Mouse (Mus musculus) neural tube, embryonic 11.5 days (tissue): ENCODE results near the gene Alad. TPM values are rescaled to one million over a fixed set of nuclear protein-coding genes. Genes with fewer than 3 reads are reported as not detected.

Experiments
- ATAC-seq: fragments of 200-750 bp; cut with Nextera tagmentation; 2 replicates; pipeline ENCODE4 v1.8.0; 2017; ENCODE audit warnings: moderate number of reproducible peaks, mild to moderate bottlenecking, moderate TSS enrichment, moderate library complexity; ENCODE audit not compliant: insufficient read depth, low FRiP score, low TSS enrichment
- DNase-seq: peaks from one replicate; pipeline ENCODE4 v3.0.0-alpha.2; 2015; ENCODE audit warnings: low spot score
- H3K27ac ChIP-seq: fragments of 300-500 bp; sonication (generic); 2 replicates; pipeline ENCODE4 v1.5.1; 2014; ENCODE audit warnings: low read depth, mild to moderate bottlenecking, low read length
- H3K27me3 ChIP-seq: fragments of 300-500 bp; sonication (generic); 2 replicates; pipeline ENCODE4 v1.6.1; 2014; ENCODE audit warnings: mild to moderate bottlenecking, low read length, mixed read lengths; ENCODE audit not compliant: control insufficient read depth, insufficient read depth
- H3K36me3 ChIP-seq: fragments of 300-500 bp; sonication (generic); 2 replicates; pipeline ENCODE4 v1.6.1; 2014; ENCODE audit warnings: mild to moderate bottlenecking, low read length, moderate library complexity, mixed read lengths; ENCODE audit not compliant: control insufficient read depth, insufficient read depth
- H3K4me1 ChIP-seq: fragments of 300-500 bp; sonication (generic); 2 replicates; pipeline ENCODE4 v1.6.1; 2014; ENCODE audit warnings: low read length, mixed read lengths; ENCODE audit not compliant: control insufficient read depth, insufficient read depth
- H3K4me2 ChIP-seq: fragments of 300-500 bp; sonication (generic); 2 replicates; pipeline ENCODE4 v1.6.1; 2014; ENCODE audit warnings: low read depth, mild to moderate bottlenecking, moderate library complexity
- H3K4me3 ChIP-seq: fragments of 300-500 bp; sonication (generic); 2 replicates; pipeline ENCODE4 v1.5.1; 2014; ENCODE audit warnings: low read depth, low read length
- H3K9ac ChIP-seq: fragments of 300-500 bp; sonication (generic); 2 replicates; pipeline ENCODE4 v1.6.1; 2014; ENCODE audit warnings: mild to moderate bottlenecking, low read length
- H3K9me3 ChIP-seq: fragments of 300-500 bp; sonication (generic); 2 replicates; pipeline ENCODE4 v1.6.1; 2016; ENCODE audit warnings: low read length; ENCODE audit not compliant: control insufficient read depth
- WGBS: fragments of 180-500 bp; shearing (Covaris S2); extraction: QIAGEN DNeasy Blood & Tissue Kit; methylation state at CpG from one replicate; pipeline ENCODE4 v1.1.7; 2014; 5-methylcytosine and 5-hydroxymethylcytosine counted together
- polyA plus RNA-seq: library from polyadenylated mRNA; unstranded; fragments of >200 nt; fragmentation: Nextera tagmentation; extraction: Ambion mirVana; gene quantifications from 2 replicates; pipeline ENCODE4 v1.2.1, GENCODE M21; 2014

Alad gene
- 81.5 and 89.7 TPM in 2 replicates for polyA plus RNA-seq

DNA sequence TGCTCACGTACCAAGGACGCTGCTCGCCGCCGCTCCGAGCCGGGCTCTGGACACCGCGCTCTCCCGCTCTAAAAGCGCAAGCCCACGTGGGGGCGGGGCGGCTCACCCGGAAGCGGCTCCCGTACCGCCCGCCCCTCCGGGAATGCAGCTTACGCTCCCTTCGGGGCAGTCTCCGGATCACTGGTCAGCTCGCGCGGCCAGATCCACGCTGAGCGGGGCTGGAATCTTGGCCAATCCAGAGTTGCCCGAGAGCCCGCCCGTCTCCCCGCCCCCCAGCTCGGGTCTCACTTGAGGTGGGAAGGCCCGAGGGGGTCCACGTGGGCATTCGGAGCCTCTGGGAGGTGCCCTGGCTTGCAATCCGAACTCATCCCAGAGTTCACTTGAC is at the start of gene Alad:
Gene Alad, minus strand, starts transcription at position 70 of the 385 bp plus-strand sequence.
- Histone ChIP-seq H3K27me3 (no peaks in the 10 kb centered on the region), H3K9ac (peak within 1 kb of the TSS; percentile 76), H3K36me3 (0 out of 2 replicates have a peak, but pooled peaks cover 2% of the 10 kb centered on the region), H3K4me2 (peak within 1 kb of the TSS; percentile 77), H3K4me3 (peak within 1 kb of the TSS; percentile 61), H3K27ac (peak within 1 kb of the TSS; percentile 60), H3K4me1 (peaks cover 14% of the 10 kb centered on the region), H3K9me3 (no peaks in the 10 kb centered on the region)
- DNase-seq: peak; percentile 87
- under 1% methylated on average over 35 of the region's 37 CpGs for WGBS
- ATAC-seq: peak; percentile 83

DNA sequence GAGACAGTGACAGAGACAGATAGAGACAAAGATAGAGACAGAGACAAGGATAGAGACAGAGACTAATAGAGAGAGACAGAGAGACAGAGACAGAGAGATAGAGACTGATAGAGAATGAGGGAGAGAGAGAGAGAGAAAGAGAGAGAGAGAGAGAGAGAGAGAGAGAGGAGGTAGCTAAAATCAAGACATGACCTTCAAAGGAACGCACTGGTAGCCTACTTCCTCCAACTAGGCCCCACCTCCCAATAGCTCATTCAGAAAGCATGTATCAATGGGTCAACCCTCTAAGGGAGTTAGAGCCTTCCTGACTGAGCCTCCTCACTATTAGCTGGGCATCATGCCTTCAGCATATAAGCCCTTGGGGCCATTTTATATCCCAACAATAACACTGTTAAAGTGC is 48.6 kb upstream of the Alad start:
- DNase-seq (no peak), ATAC-seq (no peak)
- H3K9ac ChIP-seq: no peak overlapping the region
- H3K27me3 ChIP-seq: no peaks in the 10 kb centered on the region
- H3K27ac ChIP-seq: no peak overlapping the region
- H3K9me3 ChIP-seq: no peaks in the 10 kb centered on the region
- H3K4me2 ChIP-seq: no peak overlapping the region
- no peak overlapping the region for H3K4me3 ChIP-seq
- H3K36me3 ChIP-seq: no peaks in the 10 kb centered on the region
- 75% methylated on average over 1 of the region's 1 CpGs for WGBS
- H3K4me1 ChIP-seq: no peaks in the 10 kb centered on the region

DNA sequence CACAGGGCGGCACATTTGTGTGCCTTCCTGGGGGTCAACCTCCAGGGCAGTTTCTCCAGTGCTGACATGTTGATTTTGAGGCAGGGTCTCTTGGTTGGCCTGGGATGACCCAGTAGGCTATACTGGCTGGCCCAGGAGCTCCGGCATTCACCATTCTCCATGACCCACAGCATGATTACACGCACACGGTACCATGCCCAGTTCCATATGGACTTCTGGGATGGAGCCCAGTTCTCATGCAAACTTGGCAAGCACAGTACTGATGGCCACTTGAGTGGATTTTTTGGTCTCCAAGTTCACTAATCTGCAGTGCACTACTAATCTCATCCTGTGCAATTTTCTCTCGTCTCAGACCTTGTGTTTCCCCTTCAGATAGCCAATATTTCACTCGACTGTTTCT is 48.0 kb upstream of the Alad start:
- no peak overlapping the region for H3K27ac ChIP-seq
- no peaks in the 10 kb centered on the region for H3K9me3 ChIP-seq
- H3K4me2 ChIP-seq: no peak overlapping the region
- no peak overlapping the region for H3K4me3 ChIP-seq
- ATAC-seq (no peak), DNase-seq (no peak)
- no peaks in the 10 kb centered on the region for H3K4me1 ChIP-seq
- WGBS: 93% methylated on average over 6 of the region's 6 CpGs
- no peaks in the 10 kb centered on the region for H3K36me3 ChIP-seq
- no peaks in the 10 kb centered on the region for H3K27me3 ChIP-seq
- H3K9ac ChIP-seq: no peak overlapping the region

DNA sequence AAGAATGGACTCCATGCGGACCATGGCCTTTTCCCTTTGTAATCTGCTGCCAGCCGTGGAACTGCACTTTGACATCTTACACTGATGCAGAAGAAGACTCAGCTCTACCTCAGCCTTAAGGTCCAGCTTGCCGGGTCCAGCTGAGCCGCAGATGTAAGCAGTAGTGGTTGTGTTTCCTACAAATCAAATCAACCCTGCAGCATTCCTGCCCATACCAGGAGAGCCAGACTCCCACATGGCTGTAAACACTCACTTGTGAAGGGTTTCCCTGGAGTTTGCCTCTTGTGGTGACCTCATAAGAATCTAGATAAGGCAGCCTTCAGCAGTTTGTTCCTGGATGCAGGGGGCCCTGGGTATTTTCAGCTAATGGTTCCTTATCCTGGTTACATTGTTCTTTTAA is 46.8 kb upstream of the Alad start:
- no peak overlapping the region for H3K4me3 ChIP-seq
- no peaks in the 10 kb centered on the region for H3K36me3 ChIP-seq
- DNase-seq: no peak
- H3K4me1 ChIP-seq: no peaks in the 10 kb centered on the region
- ATAC-seq: no peak
- no peak overlapping the region for H3K9ac ChIP-seq
- H3K4me2 ChIP-seq: no peak overlapping the region
- H3K9me3 ChIP-seq: no peaks in the 10 kb centered on the region
- WGBS: 84% methylated on average over 4 of the region's 4 CpGs
- no peaks in the 10 kb centered on the region for H3K27me3 ChIP-seq
- H3K27ac ChIP-seq: no peak overlapping the region

DNA sequence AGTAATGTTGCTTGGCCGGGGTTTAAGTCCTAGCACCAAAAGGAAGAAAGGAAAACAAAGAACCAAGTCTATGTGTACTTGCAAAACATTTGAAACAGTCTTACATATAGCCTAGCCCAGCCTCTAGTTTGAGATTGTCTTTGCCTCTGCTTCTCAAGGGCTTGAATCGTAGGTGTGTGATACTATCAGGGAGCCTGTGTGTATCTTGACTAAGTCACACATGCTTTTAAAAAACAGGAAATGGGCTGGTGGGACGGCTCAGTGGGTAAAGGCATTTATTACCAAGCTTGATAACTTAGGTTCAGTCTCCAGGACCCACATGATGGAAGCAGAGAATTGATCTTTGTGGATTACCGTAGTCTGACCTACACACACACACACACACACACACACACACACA is 42.3 kb upstream of the Alad start:
- ATAC-seq: no peak
- no peak for DNase-seq
- Histone ChIP-seq H3K9ac (no peak overlapping the region), H3K4me1 (no peaks in the 10 kb centered on the region), H3K9me3 (no peaks in the 10 kb centered on the region), H3K4me2 (no peak overlapping the region), H3K27ac (no peak overlapping the region), H3K36me3 (no peaks in the 10 kb centered on the region), H3K4me3 (no peak overlapping the region), H3K27me3 (no peaks in the 10 kb centered on the region)
- WGBS: 74% methylated on average over 4 of the region's 4 CpGs

DNA sequence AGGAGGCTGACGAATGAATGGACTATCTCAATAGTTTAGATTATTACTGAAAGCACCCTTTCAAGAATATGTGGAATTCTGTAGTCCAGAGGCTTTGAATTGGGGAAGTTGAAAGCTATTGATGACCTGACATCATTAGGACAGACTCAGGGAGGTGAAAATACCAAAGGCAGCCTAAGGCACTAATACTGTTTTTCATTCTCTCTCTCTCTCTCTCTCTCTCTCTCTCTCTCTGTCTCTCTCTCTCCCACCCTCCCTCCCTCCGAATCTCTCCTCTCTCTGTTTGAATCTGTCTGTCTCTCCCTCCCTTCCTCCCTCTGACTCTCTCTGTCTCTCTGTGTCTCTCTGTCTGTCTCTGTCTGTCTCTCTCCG is 41.9 kb upstream of the Alad start:
- Histone ChIP-seq H3K27me3 (no peaks in the 10 kb centered on the region), H3K4me1 (no peaks in the 10 kb centered on the region), H3K27ac (no peak overlapping the region), H3K4me2 (no peak overlapping the region), H3K4me3 (no peak overlapping the region), H3K9me3 (no peaks in the 10 kb centered on the region), H3K36me3 (no peaks in the 10 kb centered on the region), H3K9ac (no peak overlapping the region)
- DNase-seq (no peak), ATAC-seq (no peak)
- WGBS: 72% methylated on average over 3 of the region's 3 CpGs

DNA sequence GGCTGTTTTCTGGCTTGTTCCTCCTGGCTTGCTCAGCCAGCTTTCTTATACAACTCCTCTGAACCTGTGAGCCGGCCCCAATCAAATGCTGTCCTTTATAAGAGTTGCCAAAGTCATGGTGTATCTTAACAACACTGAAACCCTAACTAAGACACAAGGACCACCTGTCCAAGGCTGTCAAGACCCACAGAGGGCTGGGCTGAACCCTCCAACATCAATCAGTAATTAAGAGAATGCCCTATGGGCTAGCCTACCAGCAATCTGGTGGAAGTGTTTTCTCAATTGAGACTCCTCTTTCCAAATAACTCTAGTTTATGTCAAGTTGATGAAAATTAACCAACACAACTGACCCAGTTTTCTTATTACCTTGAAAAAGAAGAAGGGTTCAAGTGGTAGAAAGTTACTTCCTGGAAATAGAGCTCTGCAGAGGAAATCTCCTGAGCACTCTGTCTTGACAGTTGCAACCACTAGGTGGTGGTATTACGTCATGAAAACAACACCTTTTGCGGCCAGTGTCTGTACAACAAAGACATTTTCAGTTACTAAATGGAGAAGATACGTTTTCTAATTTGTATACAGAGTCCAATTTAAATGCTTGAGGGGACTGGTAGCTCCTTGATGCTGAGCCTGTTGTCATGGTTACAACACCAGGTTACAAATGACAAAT is 41.4 kb upstream of the Alad start:
- Histone ChIP-seq H3K36me3 (no peaks in the 10 kb centered on the region), H3K4me1 (no peaks in the 10 kb centered on the region), H3K27me3 (no peaks in the 10 kb centered on the region), H3K27ac (no peak overlapping the region), H3K4me3 (no peak overlapping the region), H3K9me3 (no peaks in the 10 kb centered on the region), H3K4me2 (no peak overlapping the region), H3K9ac (no peak overlapping the region)
- ATAC-seq (peak; percentile 67; the same call in 1 of the 2 replicates), DNase-seq (peak; percentile 79)
- 25% methylated on average over 4 of the region's 4 CpGs for WGBS

DNA sequence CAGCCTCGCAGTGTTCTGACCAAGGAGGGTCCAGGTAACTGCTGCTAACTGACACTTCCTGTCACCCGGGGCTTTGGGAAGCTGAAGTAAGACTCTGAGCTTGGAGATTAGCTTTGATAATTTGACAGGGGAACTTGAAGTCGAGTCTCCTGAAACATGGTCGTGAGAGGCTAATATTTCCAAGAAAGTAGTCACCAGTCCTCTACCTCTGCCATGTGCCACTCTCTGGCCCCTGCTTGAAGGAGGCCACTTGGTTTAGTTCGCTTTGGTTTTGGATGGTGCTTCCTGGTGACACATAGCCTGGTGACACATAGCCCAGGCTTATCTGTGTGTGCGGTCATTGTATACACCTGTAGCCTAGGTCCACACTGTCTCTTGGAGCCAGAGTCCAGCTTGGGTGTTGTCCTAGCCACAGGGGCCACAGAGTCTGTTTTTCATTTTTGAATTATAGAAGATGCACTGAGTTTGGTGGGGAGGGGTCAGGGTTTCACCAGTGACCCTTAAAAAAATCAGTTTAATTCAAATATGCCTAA is 40.1 kb upstream of the Alad start, which contains the start of gene Rgs3:
Gene Rgs3, plus strand, starts transcription at position 51 of the 533 bp plus-strand sequence.
- WGBS: 63% methylated on average over 6 of the region's 6 CpGs
- no peaks in the 10 kb centered on the region for H3K9me3 ChIP-seq
- H3K36me3 ChIP-seq: no peaks in the 10 kb centered on the region
- no peak within 1 kb of the TSS for H3K4me2 ChIP-seq
- no peak within 1 kb of the TSS for H3K9ac ChIP-seq
- DNase-seq (no peak), ATAC-seq (no peak)
- no peak within 1 kb of the TSS for H3K27ac ChIP-seq
- no peaks in the 10 kb centered on the region for H3K27me3 ChIP-seq
- H3K4me1 ChIP-seq: no peaks in the 10 kb centered on the region
- no peak within 1 kb of the TSS for H3K4me3 ChIP-seq

DNA sequence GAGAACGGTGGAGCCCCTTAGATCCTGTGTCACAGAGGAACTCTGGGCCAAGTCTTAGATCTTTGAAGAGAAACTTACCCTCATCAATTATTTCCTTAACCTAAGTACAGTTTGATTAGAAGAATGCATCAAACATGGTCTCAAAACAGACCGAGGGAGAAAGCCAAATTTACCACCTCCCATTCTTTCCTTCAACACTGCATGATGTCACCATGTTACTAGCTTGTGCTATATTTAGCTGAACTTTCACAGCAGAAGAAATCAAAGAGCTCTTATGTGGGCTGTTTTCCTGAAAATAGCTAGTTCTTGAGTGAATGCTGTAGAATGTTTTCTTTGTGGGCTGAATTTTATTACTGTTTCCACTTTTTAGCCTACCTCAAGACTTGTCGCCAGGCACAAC is 37.7 kb upstream of the Alad start:
- no peak for DNase-seq

More for the DNA sequence above, 37.7 kb upstream of the Alad start:
- H3K27ac ChIP-seq: no peak overlapping the region
- H3K9ac ChIP-seq: no peak overlapping the region
- H3K9me3 ChIP-seq: no peaks in the 10 kb centered on the region
- H3K27me3 ChIP-seq: no peaks in the 10 kb centered on the region
- no peak overlapping the region for H3K4me3 ChIP-seq
- H3K4me2 ChIP-seq: no peak overlapping the region
- no peaks in the 10 kb centered on the region for H3K36me3 ChIP-seq
- 75% methylated on average over 3 of the region's 3 CpGs for WGBS
- no peaks in the 10 kb centered on the region for H3K4me1 ChIP-seq
- no peak for ATAC-seq
